Mouse (Mus musculus) liver, embryonic 11.5 days (tissue): ENCODE measurements at regions not wholly inside any gene's neighbourhood (a gene's known extent, or its start where the extent isn't known, plus 50 kb on each side); places are given as distances from the start of the nearest gene placed in this dataset.

ENCODE experiments used
- ATAC-seq: fragments of 200-750 bp; cut with Nextera tagmentation; replicated peaks from 2 replicates; pipeline ENCODE4 v1.8.0; 2017; ENCODE audit warnings: moderate number of reproducible peaks, mild to moderate bottlenecking, moderate TSS enrichment, moderate library complexity; ENCODE audit not compliant: low FRiP score
- DNase-seq: peaks from one replicate; pipeline ENCODE4 v3.0.0-alpha.2; 2017; ENCODE audit warnings: low spot score
- H3K27ac ChIP-seq: fragments of 300-500 bp; sonication (generic); 2 replicates; pipeline ENCODE4 v1.5.1; 2014; ENCODE audit warnings: mild to moderate bottlenecking, low read depth, low read length, control low read depth
- H3K27me3 ChIP-seq: fragments of 300-500 bp; sonication (generic); replicated peaks from 2 replicates; pipeline ENCODE4 v1.6.1; 2014; ENCODE audit warnings: low read length, mixed read lengths; ENCODE audit not compliant: control insufficient read depth, insufficient read depth
- H3K36me3 ChIP-seq: fragments of 300-500 bp; sonication (generic); 2 replicates; pipeline ENCODE4 v1.6.1; 2014; ENCODE audit warnings: mild to moderate bottlenecking, low read length, moderate library complexity, mixed read lengths; ENCODE audit not compliant: control insufficient read depth, insufficient read depth
- H3K4me1 ChIP-seq: fragments of 300-500 bp; sonication (generic); replicated peaks from 2 replicates; pipeline ENCODE4 v1.6.1; 2014; ENCODE audit warnings: low read length, mixed read lengths; ENCODE audit not compliant: control insufficient read depth, insufficient read depth
- H3K4me2 ChIP-seq: fragments of 300-500 bp; sonication (generic); 2 replicates; pipeline ENCODE4 v1.6.1; 2014; ENCODE audit warnings: mild to moderate bottlenecking, control low read depth, moderate library complexity
- H3K4me3 ChIP-seq: fragments of 300-500 bp; sonication (generic); 2 replicates; pipeline ENCODE4 v1.5.1; 2014; ENCODE audit warnings: low read depth, low read length, control low read depth
- H3K9ac ChIP-seq: fragments of 300-500 bp; sonication (generic); 2 replicates; pipeline ENCODE4 v1.6.1; 2014; ENCODE audit warnings: low read depth, low read length, control low read depth
- H3K9me3 ChIP-seq: fragments of 300-500 bp; sonication (generic); 2 replicates; pipeline ENCODE4 v1.6.1; 2016; ENCODE audit warnings: low read length, inconsistent platforms, mixed read lengths; ENCODE audit not compliant: control insufficient read depth
- WGBS: fragments of 180-500 bp; shearing (Covaris S2); extraction: QIAGEN DNeasy Blood & Tissue Kit; methylation state at CpG from one replicate; pipeline ENCODE4 v1.1.7; 2014; 5-methylcytosine and 5-hydroxymethylcytosine counted together

DNA sequence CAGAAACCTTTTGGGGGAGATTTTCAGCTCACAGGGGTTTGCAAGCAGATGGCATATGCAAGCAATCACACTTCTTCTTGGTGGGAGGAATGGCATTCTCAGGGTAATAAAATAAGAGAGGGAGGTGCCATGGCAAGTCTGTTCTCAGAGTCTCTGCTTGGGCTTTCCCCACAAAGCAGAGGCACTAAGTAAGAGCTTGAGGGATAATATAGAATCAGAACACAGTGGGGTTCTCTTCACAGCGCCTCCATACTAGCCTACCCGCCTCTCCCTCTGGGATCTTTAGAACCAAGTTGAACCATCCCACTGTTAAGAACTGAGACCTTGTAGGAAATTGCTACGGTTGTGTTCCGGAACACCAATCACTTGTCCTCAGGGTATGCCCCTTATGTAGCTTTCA is 387.8 kb downstream of the Prkd1 start:
- DNase-seq (no peak), ATAC-seq (no peak)
- no peak overlapping the region for H3K9ac ChIP-seq
- no peak overlapping the region for H3K4me2 ChIP-seq
- WGBS = 79% methylated on average over 4 of the region's 4 CpGs
- H3K27me3 ChIP-seq = no peaks in the 10 kb centered on the region
- no peak overlapping the region for H3K4me3 ChIP-seq
- no peak overlapping the region for H3K27ac ChIP-seq
- H3K4me1 ChIP-seq = no peaks in the 10 kb centered on the region
- no peaks in the 10 kb centered on the region for H3K9me3 ChIP-seq
- H3K36me3 ChIP-seq = no peaks in the 10 kb centered on the region

GRCm38 (mm10) chr12:50273239-50273880 is 375.5 kb downstream of the Prkd1 start:
- Histone ChIP-seq H3K27me3 (no peaks in the 10 kb centered on the region), H3K4me1 (no peaks in the 10 kb centered on the region), H3K4me2 (no peak overlapping the region), H3K4me3 (no peak overlapping the region), H3K9me3 (no peaks in the 10 kb centered on the region), H3K36me3 (no peaks in the 10 kb centered on the region), H3K9ac (no peak overlapping the region), H3K27ac (no peak overlapping the region)
- no peak for ATAC-seq
- DNase-seq = no peak
- WGBS = 82% methylated on average over 2 of the region's 2 CpGs

DNA sequence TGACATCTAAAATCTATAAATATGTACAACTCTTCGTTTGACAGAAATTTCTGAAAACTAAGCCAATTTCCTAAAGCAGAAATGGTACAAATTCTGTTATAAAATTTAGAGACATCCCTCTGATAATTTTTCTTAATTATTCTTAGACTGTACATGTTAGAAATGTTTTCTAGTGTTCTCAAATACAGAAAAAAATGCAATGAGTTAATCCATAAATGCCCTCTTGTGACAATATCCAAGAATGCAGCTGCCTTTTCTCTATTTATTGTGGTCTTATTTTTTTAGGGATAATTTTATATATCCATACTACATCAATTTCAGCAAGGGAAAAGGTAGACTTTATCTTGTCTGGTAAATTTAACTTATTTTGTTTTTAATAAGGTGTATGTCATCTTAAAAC is 367.3 kb downstream of the Prkd1 start:
- no peaks in the 10 kb centered on the region for H3K9me3 ChIP-seq
- H3K27me3 ChIP-seq = no peaks in the 10 kb centered on the region
- no peak overlapping the region for H3K27ac ChIP-seq
- H3K9ac ChIP-seq = no peak overlapping the region
- no peak for ATAC-seq
- H3K36me3 ChIP-seq = no peaks in the 10 kb centered on the region
- H3K4me1 ChIP-seq = no peaks in the 10 kb centered on the region
- WGBS = 52% methylated on average over 1 of the region's 1 CpGs
- no peak overlapping the region for H3K4me3 ChIP-seq
- H3K4me2 ChIP-seq = no peak overlapping the region
- DNase-seq = no peak
